Mouse (Mus musculus): ENCODE results near the gene Prrt3.

- no peak for TF ChIP-seq CTCF (conservative IDR thresholded peaks at IDR 0.05; ENCODE audit: low read length)
- TF ChIP-seq NANOG (IDR thresholded peaks at IDR 0.05; ENCODE audit: borderline replicate concordance, low read length): no peak
Measured at GRCm38 (mm10) chr6:113530932-113531839, 29.5 kb upstream of the Prrt3 start, which contains the start of the genes Emc3 and Fancd2.

All from E14TG2a.4 (cell line).